Comparison of ENCODE assay signal across 1 mouse cellular context in the genomic region with DNA sequence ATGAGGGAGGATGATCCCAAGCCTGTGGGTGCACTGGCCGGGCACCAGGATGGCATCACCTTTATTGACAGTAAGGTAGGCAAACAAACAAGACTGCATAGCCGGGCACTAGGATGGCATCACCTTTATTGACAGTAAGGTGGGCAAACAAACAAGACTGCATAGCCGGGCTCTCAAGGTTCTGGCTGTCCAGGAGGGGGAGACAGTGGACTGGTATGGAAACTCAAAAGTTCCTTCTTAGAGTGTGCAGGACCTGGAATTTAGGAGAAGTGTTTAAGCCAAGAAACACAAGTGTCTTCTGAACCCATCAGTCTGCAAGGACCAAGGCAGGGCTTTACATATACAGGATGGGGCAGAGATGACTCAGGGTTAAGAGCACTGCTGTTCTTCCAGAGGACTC.
TF ChIP-seq lines count a peak whose summit lies in the region.

No protein-coding gene starts in this region.

TF ChIP-seq in MEL, 35 proteins besides CTCF, POLR2A, EP300 and RAD21:
- peak; percentile 30; the same call in 1 of the 2 replicates for TF ChIP-seq ZC3H11A (IDR thresholded peaks at IDR 0.05; ENCODE audit: low read depth, low read length)
- TF ChIP-seq KAT2A (conservative IDR thresholded peaks at IDR 0.05; ENCODE audit: low read depth, low read length), result no peak
- no peak for TF ChIP-seq NELFE (IDR thresholded peaks at IDR 0.05; ENCODE audit: low read depth, low read length)
- TF ChIP-seq SMC3 (IDR thresholded peaks at IDR 0.05; ENCODE audit: low read depth, low read length), result peak; percentile 40
